Mouse (Mus musculus): Measurements from ENCODE around the gene Prkcd. TPM values are rescaled to one million over a fixed set of nuclear protein-coding genes. Genes with fewer than 3 reads are reported as not detected.

Gene Prkcd
- total RNA-seq, 4 experiments from 2014 or later = 2.3 to 8.6 (median 7.3) TPM

DNA sequence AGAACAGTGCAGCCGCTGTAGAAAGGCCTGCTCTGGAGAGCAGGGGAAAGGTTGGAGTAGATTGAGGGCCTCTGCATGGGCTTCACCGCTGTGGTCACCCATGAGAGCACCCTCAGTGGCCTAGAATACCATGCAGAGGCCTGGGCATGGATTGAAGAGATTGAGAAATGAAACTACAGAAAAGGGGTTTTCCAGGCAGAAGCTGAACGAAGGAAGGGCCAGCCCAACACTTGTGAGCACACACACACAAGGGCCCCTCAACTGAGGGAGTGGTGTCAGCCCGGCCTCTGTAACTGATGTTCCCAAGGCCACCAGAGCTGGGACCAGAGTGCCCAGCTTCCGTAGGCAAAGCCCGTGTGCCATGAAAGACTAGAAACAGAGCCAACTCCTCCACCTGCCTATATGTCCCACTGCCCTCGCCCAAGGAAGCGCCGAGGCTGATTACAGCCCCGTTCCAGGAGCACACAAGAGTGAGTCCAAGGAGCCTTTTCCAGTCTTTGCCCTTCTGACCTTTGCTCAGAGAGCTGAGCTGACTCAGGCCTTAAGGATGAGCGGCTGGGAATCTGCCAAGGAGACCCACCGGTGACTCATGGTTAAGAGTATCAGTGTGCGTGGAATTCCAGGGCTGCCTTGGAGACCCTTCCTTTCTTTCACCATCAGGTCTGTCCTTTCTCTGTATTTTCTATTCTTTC lies 9.4 kb upstream of the Prkcd start:
- DNase-seq (ENCODE audit: low spot score in 2 of 2) = no peak

DNA sequence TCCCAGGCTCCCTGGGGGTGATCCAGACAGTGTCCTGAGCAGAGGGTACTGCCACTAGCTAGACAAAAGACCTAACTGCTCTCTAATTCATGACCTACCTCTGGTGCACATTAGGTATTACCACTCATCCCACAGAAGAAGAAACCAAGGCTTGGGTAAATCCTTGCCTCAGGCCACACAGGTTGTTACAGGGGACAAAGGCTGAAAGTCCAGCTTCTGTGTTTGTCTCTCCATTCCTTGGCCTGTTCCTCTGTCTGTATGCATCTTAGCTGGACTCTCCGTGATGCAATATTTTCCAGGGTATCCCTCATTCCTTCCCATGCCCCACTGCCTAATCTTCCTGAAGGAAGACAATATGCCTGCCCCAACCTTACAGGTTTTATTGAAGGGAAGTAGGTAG lies 8.4 kb upstream of the Prkcd start:
- DNase-seq (ENCODE audit: low spot score in 2 of 2) = no peak

DNA sequence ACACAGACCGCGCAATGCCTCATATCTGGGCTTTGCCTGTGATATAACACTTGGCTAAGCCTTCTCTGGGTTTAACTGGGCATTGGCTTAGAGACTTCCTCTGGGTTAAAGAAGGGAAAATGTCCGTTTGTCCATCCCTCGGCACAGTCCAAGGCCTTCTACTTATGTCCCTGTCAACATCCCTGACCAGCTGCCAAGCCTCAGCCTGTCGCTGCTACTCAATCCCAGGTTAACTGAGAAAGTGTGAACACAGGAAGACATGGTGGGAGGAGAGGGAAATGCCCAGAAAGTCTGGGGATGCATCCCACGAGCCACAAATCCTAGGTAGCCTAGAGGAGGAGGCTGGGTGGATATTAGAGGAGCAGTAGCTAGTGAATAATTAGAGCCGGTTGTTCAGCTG lies 7.7 kb upstream of the Prkcd start:
- no peak for DNase-seq (ENCODE audit: low spot score in 2 of 2)

DNA sequence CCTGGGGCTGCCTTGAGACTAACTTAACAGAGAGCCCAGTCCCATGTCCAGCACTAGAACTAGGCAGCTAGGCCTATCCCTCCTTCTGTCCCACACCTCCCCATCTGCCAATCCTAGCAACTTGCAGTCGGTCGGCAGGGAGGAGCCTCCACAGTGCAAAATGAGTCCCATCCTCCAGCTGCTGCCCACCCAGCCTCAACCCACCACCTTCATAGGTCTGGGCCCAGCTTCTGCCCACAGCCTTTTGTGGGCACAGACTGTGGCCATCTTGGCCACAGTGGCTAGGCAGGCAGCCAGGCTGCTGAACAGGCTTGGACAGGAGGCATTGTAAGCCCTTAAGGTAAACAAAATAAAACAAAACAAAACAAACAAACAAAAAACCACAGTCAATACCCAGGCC lies 5.8 kb upstream of the Prkcd start:
- DNase-seq (ENCODE audit: low spot score in 2 of 2) = no peak

DNA sequence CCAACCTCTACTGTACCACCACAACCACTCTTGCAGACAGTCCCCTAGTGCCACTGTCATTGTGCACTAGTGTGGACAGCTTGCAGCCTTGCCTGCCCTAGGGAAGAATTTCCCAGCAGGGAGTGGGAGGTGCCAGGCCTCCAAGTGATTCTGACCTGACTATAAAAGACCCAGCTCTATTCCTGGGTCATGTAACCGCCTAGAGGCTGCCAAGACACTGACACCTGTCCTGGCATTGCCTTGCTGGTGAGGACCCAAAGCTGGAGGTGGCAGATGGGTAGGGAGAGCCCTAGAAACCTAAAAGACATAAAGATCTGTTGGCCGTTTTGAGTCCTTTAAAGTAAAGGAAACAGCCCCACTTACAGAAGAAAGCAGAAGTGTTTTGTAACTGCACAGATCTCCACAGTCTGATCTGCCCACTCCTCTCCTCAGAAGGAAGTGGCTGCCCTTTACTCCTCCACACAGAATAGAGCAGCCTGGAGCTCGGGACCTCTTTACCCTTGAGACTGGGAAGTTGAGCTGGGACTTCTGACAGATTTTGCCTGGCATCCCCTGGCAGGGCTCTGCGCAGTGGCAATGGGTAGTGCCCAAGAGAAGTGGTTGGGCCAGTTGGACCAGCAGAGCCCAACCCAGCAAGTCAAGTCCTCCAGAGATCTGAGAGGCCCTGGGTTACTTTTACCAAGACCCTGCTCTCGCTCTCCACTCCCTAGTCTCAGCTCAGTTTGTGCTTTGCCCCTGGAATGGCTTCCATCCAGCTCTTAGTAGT lies 5.0 kb upstream of the Prkcd start:
- peak; percentile 49 to 63 for DNase-seq (ENCODE audit: low spot score in 2 of 2)

DNA sequence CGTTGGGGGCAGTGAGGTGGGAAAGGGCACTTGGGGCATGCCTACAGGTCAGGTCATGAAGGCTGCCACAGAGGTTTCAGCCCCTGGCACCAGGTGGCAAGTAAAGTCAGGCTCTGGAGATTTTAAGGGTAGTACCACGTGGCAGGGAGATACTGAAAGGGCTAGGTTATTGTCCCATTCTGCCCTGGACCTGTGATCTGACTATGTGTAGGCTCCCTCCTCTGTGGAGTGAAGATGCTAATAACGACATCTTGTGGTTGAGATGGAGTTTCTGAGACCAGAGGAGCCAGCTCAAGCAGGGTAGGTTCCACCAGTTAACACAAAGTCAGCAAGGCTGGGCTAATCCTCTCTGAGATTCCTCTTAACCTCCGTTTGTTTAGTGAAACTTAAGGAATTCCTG lies 3.8 kb upstream of the Prkcd start:
- no peak for DNase-seq (ENCODE audit: low spot score in 2 of 2)

DNA sequence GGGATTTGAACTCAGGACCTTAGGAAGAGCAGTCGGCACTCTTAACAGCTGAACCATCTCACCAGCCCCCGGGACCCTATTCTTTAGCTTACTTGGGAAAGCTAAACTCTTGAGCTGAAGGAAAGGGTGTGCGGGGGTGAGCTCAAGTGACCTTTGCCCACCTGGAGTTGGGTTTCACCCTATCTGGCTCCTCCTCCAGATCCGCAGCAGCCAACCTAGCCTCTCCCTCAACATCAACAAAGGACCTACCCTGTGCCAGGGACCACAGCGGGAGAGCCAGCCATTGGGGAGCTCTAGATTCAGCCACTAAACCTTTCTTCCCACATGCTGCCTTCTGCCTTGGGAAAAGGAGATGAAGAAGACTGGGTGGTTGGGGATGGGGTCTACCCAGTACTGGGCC lies 2.2 kb upstream of the Prkcd start:
- DNase-seq (ENCODE audit: low spot score in 2 of 2) = no peak

DNA sequence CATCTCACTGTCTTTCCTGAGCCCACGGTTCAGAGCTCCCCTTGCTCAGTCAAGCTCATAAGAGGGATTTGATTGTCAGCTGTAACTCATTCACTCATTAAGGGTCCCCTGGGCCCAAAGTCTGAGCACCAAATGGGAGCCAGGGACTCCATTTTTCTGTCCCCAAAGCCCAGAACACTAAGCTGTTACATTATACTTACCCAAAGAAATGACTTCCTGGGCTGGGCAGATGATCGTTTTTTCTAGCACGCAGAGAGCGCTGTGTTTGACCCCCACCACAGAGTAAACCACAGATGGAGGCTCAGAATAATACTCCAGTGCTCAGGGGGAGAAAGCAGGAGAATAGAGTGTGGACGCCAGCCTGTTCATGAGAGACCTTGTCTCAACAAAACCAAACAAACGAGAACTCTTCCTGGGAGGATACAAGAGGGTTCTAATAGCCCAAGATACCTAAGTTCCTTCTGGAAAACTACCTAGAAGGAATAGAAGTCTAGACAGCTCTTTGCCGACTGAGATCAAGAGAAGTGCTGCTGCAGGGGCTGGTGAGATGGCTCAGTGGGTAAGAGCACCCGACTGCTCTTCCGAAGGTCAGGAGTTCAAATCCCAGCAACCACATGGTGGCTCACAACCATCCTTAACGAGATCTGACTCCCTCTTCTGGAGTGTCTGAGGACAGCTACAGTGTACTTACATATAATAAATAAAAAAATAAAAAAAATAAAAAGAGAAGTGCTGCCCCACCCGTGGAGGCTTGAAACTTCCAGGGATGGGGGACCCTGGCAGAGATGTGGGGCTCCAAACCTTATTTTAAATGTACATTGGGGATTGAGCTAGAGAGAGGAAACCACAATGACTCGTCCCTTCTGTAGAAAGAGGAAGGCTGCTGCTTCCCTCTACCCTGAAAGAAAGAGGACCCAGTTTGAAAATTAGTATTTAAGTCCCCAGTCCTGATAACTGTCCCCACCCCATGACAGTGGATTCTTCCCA lies 1.0 kb upstream of the Prkcd start:
- DNase-seq (ENCODE audit: low spot score in 2 of 2) = no peak

DNA sequence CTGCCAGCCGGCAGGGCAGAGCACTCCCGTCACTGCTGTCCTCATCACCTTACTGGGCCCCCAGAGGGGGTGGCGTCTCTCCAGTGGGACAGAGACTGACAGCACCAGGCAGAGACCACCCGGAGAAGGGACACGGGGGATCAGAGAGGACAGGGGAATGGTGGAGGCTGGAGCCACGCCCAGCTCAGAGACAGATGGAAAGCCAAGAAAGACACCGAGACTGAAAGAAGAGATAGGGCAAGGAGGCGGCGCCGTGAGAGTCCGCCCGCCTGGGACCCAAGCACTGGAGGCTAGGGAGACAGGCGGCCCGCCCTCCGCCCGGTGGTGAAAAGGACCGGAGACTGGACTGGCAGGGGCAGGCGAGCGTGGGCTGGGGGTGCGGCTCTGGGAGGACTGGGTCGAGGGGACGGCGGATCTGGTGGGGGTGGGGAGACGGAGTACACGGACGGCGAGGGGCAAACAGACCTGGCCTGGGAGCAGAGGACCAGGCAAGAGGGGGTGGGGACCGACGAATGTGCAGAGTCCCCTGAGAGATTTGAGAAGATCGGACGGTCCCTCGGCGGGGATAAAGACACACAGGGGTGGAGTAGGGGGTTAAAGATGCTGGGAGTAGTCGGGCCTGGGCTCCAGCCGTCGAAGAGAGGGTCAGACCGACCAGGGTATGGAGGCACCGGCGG lies 741 bp downstream of the Prkcd start:
- peak; percentile 41 to 58 for DNase-seq (ENCODE audit: low spot score in 2 of 2)

DNA sequence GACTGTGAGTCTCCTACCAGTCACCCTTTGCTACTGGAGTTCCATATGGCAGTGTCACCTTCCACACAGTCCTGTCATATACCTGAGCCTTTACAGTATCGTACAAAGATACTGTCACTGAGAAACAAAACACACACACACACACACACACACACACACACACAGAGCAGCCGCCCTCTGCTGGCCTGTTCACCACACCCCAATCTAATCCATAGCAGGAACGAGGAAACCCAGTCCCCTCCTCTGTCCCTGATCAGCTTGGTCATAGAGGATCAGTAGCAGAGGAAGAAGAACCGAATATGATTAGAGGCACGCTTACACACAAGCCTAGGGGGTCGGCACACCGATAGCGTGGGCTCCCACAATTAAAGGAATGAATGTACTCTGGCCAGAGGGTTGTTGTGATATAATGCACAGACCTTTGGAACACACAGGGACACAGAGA lies 1.7 kb downstream of the Prkcd start:
- DNase-seq (ENCODE audit: low spot score in 2 of 2) = no peak

DNA sequence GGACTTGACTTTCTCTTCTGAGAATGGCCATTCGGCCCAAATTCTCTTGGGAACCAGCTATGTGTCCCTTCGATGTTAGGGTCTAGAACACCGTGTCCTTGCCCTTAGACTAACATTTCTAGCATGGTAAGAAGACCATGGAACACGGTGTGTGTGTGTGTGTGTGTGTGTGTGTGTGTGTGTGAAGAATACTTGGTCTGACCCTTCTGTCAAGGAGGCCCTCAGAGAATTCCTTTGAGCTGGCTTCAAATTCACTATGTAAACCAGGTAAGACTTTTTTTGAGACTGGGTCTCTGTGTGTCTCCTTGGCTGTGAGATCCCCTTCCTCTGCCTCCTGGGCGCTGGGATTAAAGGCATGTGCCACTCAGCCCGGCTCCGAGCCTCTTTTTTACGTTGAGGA lies 3.5 kb downstream of the Prkcd start:
- DNase-seq (ENCODE audit: low spot score in 2 of 2) = no peak

DNA sequence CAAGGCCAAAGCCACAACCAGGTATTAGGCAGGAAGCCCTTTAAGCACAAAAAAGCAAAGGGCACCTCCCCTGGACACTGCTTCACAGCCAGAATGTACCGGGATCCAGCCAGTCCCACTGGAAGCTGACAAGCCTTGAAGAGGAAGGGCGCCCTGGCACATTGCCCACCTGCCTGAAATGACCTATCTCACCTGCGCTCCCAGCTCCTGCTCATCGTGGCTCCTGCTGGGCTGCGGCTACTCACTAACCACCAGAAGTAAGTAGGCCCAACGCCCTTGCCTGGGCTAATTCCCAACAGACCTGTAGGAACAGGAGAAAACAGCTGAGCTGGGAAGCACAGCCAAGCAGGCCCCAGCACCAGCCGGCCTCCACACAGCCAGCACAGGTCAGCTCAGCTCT lies 3.9 kb downstream of the Prkcd start:
- no peak for DNase-seq (ENCODE audit: low spot score in 2 of 2)

DNA sequence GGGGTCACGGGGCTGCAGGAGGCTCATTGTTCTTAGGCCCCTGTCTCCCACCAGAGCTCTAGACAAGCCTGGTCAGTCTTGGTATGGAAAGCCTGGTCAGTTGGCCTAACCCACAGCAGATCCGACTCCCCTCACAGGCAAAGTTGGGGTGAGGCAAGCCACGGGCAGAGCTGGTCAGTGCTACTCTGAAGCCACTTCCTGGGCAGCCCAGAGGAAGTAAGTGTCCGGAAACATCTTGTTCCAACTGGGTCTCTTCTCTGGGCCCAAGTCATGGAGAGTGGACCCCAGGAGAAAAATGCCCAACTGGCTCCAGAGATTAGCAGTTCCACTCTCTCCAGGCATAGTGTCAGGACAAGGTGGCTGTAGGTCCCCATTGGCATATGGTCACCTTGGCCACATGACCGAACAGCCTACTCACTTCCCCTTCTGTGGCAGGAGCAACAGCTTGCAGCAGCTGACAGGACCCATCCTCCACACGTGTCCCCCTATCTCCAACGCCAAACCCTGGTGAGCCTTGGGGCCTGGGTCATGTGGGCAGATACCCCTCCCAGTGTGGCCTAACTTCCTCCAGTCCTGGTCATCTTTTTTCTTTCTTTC lies 5.9 kb downstream of the Prkcd start:
- DNase-seq (ENCODE audit: low spot score in 2 of 2) = no peak

DNA sequence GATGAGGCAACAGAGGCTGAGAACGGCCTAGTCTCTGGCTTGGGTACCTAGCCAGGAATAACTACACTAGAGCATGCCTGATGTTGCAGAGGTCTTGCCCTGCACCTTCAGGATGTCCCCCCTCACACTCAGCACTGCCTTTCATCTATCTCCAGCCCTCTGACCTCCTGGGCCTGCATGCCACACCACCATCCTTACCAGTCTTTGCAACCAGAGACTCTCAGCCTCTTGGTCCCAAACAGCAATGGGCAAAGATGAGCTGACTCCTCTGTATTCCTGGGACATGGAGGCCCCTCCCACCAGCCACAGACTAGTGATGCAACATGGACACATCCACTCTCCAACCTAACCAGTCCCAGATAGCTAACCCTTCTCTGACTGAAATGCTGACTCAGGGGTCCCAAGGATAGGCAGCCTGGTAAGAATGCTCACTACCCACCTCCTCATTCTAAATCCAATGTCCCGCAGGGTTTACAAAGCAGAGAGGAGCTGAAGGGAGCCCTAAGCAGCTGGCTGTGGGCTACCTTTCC lies 7.2 kb downstream of the Prkcd start:
- no peak for DNase-seq (ENCODE audit: low spot score in 2 of 2)

DNA sequence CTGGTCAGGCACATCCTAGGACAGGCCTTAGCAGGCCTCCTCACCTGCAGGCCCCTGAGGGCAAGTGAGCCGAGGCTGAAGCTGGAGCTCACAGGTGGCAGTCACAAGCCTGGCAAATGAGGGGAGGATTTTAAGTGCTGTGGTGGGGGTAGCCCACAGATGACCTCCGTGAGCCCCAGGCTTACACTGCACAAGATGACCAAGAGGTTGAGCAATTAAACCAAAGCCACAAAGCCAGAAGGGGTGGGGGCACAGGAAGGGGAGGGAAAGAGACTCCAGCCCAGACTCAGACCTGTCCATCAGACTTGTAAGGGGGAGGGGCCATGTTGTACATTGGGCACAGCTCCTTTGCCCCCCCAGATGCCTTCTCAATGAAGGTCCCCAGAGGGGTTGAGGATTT lies 9.3 kb downstream of the Prkcd start:
- DNase-seq (ENCODE audit: low spot score in 2 of 2) = no peak

DNA sequence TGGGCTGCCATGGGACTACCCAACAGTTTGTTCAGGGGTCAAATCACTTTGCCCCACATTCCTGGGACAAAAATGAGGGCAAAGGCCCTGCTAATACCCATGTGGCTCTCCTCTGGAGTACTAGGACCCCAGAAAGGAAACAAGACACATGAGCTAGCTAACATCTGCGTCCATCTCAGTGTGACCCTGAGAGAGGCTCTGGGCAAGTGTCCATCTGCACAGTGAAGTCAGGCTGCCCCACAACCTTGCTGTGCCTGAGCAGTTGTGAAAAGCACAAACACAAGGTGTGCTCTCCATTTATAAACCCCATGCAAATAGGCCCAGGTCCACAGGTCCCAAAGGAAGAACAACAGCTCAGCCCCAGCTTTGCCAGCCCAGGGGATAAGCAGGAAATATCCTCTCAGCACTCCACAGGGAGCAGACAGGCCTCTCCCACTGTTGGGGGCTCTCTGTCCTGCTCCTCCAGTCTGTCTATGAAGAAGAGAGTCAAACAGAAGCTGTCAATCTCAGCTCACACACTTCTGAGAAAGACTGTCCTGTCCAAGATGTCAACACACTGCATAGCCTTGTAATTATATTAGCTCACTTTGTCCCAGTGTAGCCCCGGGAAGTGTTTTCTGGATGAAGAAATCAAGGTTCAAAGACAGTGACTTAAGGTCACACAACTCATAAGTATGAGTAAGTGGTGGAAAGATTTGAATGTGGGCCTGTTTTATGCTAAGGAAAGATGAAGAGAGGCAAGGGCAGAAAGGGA lies 12.9 kb downstream of the Prkcd start:
- DNase-seq (ENCODE audit: low spot score in 2 of 2) = no peak

DNA sequence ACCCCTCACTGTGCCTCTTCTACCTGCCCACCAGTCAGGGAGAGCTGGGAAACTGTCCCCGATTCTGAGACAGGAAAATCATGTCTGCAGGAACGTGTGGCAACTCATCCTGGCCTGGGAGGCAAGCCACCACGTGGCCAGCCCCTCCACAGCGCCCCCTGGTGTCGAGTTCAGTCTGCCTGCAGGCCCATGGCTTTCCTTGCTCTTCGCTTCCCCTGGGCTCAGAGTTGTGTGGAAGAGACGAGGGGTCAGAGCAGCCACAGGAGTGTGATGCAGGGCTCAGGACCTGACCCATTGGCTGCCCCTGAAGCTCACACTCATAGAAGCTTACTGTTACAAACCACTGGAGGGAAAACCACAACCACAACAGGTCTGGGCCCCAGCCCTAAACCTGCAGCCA lies 13.5 kb downstream of the Prkcd start:
- peak; percentile 66 to 69 for DNase-seq (ENCODE audit: low spot score in 2 of 2)

DNA sequence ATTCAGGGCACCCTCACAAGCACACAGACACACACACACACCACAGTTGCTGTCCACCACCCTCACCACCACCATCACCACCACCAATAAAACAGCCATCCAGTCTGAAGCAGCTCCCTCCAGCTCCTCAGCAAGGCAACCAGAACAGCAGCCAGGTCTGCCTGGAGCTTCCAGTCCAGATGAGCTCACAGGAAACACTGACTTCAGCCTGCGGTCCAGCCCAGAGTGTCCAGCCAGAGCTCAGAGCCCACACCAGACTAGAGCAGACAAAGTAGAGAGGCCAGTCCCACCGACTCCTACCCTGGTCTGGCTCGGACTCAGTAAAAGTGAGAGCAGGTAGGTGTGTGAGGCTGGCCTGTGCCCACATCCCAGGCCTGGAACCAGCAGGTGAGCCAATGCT lies 15.1 kb downstream of the Prkcd start:
- no peak for DNase-seq (ENCODE audit: low spot score in 2 of 2)

DNA sequence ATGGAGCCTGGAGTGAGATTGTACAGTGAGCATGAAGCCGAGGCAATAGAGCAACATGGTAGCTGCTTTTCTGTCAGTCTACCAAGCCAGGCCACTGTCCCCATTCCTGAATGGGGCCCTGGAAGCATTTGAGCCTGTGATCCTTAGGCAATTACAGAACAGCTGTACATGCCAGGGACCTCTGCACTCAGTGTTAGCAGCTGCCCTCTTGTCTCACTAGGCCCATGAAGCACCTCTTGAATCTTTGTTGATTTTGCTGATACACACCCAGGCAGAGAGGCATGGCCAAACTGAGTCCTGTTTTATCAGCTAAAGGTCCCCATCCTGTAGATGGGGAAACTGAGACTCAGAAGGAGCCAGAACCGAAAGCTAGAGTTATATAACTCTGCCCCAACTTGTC lies 15.7 kb downstream of the Prkcd start:
- DNase-seq (ENCODE audit: low spot score in 2 of 2) = no peak

DNA sequence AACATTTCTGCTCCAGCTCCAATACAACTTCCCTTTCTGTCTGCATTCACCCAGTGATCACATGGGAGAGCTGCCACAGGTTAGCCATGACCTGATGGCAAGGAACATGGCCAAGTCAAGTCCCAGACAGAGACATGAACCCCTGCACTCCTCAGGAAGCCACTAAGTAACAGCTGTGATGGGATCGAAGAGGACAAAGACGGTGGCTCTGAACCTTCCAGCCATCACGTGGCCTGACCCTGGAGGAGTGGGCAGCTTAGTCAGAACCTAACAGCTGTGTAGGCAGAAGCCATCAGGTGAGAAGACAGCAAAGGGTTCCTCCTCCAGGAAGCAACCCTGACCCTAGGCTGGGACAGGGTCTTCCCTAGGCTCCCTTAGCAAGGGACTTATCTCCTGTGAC lies 16.5 kb downstream of the Prkcd start:
- no peak for DNase-seq (ENCODE audit: low spot score in 2 of 2)
